Mouse (Mus musculus) central nervous system, embryonic 11.5 days (tissue): Measurements from ENCODE around the gene Olfr313. TPM values are rescaled to one million over a fixed set of nuclear protein-coding genes. Genes with fewer than 3 reads are reported as not detected.

ENCODE experiments used
- polyA plus RNA-seq: library from polyadenylated mRNA; depleted of rRNA; stranded (reverse); fragments of >200 nt; gene quantifications from 2 replicates; pipeline ENCODE4 v1.2.3, GENCODE M21; 2012; rRNA removed

Olfr313 gene
- polyA plus RNA-seq = not detected in 2 replicates

GRCm38 (mm10) chr11:58814700-58815099 lies at the start of gene Olfr313:
Olfr313 (plus strand) TSS chr11:58815000.

GRCm38 (mm10) chr11:58772888-58773287 lies 41.9 kb upstream of the Olfr313 start, which contains the start of gene Olfr315:
Olfr315 (plus strand) TSS chr11:58773188.

GRCm38 (mm10) chr11:58782480-58783089 lies 32.2 kb upstream of the Olfr313 start, which contains the start of gene Olfr314:
Olfr314 (plus strand) TSS chr11:58782952.

DNA sequence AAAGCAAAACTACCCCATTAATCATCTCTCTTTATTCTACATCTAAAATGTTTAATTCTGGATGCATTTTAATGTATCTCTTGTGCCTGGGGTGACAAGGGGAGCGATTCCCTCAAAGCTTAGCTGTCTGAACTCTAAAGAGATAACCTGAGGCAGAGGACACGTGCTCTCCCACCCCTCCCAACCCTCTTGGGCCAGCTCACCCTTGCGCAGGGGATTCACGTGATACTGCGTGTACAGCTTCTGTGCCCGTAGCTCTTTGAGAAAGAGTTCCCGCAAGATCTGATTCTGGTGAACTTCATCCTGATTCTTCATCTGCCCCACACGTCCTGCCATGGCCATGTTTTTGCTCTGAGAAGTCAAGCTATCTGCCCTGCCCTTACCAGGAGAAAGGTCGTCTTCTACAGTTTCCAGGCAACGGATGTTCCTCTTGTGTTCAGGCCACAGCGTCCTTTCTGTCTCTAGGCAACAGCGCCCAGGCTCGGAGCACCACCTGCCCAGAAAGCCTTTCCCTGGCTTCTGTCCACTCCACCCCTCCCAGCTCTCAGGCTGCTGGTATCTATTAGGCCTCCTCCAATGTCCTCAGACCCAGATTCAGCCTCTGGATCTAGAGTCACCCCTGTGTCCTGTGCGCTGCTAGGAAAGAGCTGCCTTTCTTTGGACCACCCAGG lies 13.1 kb upstream of the Olfr313 start, which contains the start of gene Fam183b:
Gene Fam183b, minus strand, starts transcription at position 403 of the 671 bp plus-strand sequence.

GRCm38 (mm10) chr11:58828937-58829336 lies 14.1 kb downstream of the Olfr313 start, which contains the start of gene Olfr312:
Olfr312 (plus strand) TSS chr11:58829237.

GRCm38 (mm10) chr11:58838951-58839350 lies 24.2 kb downstream of the Olfr313 start, which contains the start of gene Olfr311:
Olfr311 (plus strand) TSS chr11:58839251.

GRCm38 (mm10) chr11:58846919-58847461 lies 32.2 kb downstream of the Olfr313 start, which contains the start of gene Gm12258:
Gm12258 (plus strand) TSS chr11:58847158.

DNA sequence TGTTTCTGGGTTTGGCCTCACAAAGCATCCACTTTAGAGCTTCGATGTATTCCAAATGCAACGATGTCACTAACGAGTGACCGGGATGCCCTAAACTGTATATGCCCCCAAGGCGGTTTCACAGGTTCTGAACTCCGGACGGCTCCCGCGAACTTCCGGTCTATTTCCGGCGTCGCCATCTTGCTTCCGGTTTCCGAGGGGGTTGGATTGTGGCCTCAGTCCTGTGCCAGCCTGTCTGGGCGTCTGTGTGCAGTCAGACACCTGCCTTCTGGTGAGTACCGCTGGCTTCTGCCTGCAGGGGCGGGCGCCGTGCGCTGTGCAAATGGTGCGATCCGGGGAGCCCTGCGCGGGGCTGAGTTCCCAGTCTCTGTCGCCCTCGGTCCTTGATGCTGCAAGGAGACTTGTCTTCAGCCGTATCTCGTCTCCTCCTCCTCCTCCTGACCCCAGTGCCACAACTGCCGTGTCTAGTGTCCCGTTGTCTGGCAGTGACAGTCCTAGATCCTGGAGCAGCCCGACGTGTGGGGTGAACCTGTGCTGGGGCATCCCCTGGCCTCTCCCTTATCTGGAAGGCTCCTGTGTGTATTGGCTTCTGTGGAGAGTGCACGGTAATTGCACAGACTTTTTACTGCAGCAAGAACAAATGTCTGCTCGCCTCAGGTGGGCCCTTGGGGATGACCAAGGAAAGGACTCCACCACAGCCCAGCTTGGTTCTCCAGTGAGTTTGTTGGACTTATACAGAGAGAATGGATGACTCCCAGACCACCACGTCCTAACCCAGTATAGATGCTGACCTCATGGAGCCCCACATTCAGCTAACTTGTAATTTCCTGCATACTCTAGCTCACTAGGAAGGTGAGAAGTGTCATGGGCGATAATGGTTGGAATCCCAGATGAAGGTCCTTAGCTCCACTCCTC lies 52.5 kb downstream of the Olfr313 start, which contains the start of gene 2810021J22Rik:
Gene 2810021J22Rik, plus strand, starts transcription at position 178 of the 915 bp plus-strand sequence.

Other genes starting within 250 kb of the Olfr313 start
- 0.05 TPM in 1 of 2 replicates, not detected in the other for gene Olfr224, start 244.4 kb upstream of the Olfr313 start, polyA plus RNA-seq
- not detected in 2 replicates for gene Olfr325, start 237.3 kb upstream of the Olfr313 start, polyA plus RNA-seq
- 0.01 TPM in 1 of 2 replicates, not detected in the other for gene Olfr324, start 219.9 kb upstream of the Olfr313 start, polyA plus RNA-seq
- not detected in 2 replicates for gene 2210407C18Rik, start 198.9 kb upstream of the Olfr313 start, polyA plus RNA-seq
- gene Olfr323, start 184.5 kb upstream of the Olfr313 start, polyA plus RNA-seq = not detected in 2 replicates
- 0.92 and 1.0 TPM in 2 replicates for gene Trim58, start 174.5 kb upstream of the Olfr313 start, polyA plus RNA-seq
- gene Olfr322, start 156.2 kb upstream of the Olfr313 start, polyA plus RNA-seq = 0.02 and 0.06 TPM in 2 replicates
- not detected in 2 replicates for gene Olfr320, start 133.9 kb upstream of the Olfr313 start, polyA plus RNA-seq
- gene Olfr319, start 115.8 kb upstream of the Olfr313 start, polyA plus RNA-seq = not detected in 2 replicates
- not detected in 2 replicates for gene Olfr318, start 91.0 kb upstream of the Olfr313 start, polyA plus RNA-seq
- gene Olfr317, start 75.8 kb upstream of the Olfr313 start, polyA plus RNA-seq = 0.04 and 0.05 TPM in 2 replicates
- gene Olfr316, start 62.3 kb upstream of the Olfr313 start, polyA plus RNA-seq = not detected in 2 replicates
- not detected in 2 replicates for gene Olfr315, start 41.8 kb upstream of the Olfr313 start, polyA plus RNA-seq
- not detected in 2 replicates for gene Olfr314, start 32.0 kb upstream of the Olfr313 start, polyA plus RNA-seq
- 1.9 and 2.0 TPM in 2 replicates for gene Fam183b, start 13.0 kb upstream of the Olfr313 start, polyA plus RNA-seq
- gene Olfr312, start 14.2 kb downstream of the Olfr313 start, polyA plus RNA-seq = not detected in 2 replicates
- gene Olfr311, start 24.3 kb downstream of the Olfr313 start, polyA plus RNA-seq = 0.04 TPM in 1 of 2 replicates, not detected in the other
- 14.4 and 18.1 TPM in 2 replicates for gene Gm12258, start 32.2 kb downstream of the Olfr313 start, polyA plus RNA-seq
- 8.4 and 10.1 TPM in 2 replicates for gene 2810021J22Rik, start 52.2 kb downstream of the Olfr313 start, polyA plus RNA-seq
- 4.0 and 6.2 TPM in 2 replicates for gene Zfp39, start 89.2 kb downstream of the Olfr313 start, polyA plus RNA-seq
- 0.25 and 0.91 TPM in 2 replicates for gene Btnl10, start 102.9 kb downstream of the Olfr313 start, polyA plus RNA-seq
- gene Rnf187, start 123.9 kb downstream of the Olfr313 start, polyA plus RNA-seq = 274 and 477 TPM in 2 replicates
- gene Hist3h2ba, start 133.9 kb downstream of the Olfr313 start, polyA plus RNA-seq = 131 and 225 TPM in 2 replicates
- gene Hist3h2a, start 139.7 kb downstream of the Olfr313 start, polyA plus RNA-seq = 35.5 and 38.9 TPM in 2 replicates
- gene Trim17, start 139.7 kb downstream of the Olfr313 start, polyA plus RNA-seq = 0.31 and 0.61 TPM in 2 replicates
- gene Trim11, start 163.1 kb downstream of the Olfr313 start, polyA plus RNA-seq = 25.3 and 33.0 TPM in 2 replicates